Mouse (Mus musculus) cerebellum, adult 2 months (tissue): ENCODE results near the gene A930018P22Rik.
"Not testable (repeated sequence)": the region's sequence is repeated elsewhere in the genome, so short reads cannot be mapped to it uniquely, and the experiment has no call there.

Source experiments
- CTCF ChIP-seq: fragments of 200-500 bp; IDR thresholded peaks from 2 replicates; pipeline ENCODE4 v1.5.1; 2011; ENCODE audit warnings: low read depth, mild to moderate bottlenecking, control low read depth, low read length, moderate library complexity, borderline replicate concordance; ENCODE audit not compliant: insufficient read depth
- POLR2A ChIP-seq: fragments of 200-500 bp; IDR thresholded peaks from 2 replicates; pipeline ENCODE4 v1.6.1; 2011; ENCODE audit warnings: low read length, control low read depth, borderline replicate concordance; ENCODE audit not compliant: insufficient read depth

DNA sequence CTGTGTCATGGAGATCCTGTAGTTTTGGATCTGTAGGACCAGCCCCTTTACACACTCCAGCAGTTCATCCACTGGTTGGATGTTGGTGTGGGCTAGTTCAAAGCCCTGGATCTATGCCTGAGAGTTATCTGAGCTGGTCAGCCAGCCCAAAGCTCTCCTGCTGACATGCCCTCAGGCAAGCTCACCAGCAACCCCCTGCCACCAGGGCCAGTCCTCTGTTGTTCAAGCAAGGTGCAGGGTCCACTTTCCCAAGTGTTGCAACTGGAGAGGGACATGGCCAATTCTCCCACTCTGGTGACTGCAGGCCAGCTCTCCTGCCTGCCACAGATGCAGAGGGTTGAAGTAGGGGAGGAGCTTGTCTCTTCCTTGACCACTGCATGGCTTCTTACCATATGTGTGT is 9.0 kb upstream of the A930018P22Rik start:
- TF ChIP-seq CTCF, POLR2A: not testable (repeated sequence)
